Mouse (Mus musculus) heart, postnatal 0 days (tissue): Measurements from ENCODE around the gene Grb2. TPM values are rescaled to one million over a fixed set of nuclear protein-coding genes. Genes with fewer than 3 reads are reported as not detected.

ENCODE experiments used
- ATAC-seq: fragments of 200-750 bp; cut with Nextera tagmentation; 2 replicates; pipeline ENCODE4 v1.8.0; 2017; ENCODE audit warnings: low read depth, moderate number of reproducible peaks, moderate library complexity; ENCODE audit not compliant: insufficient read depth
- DNase-seq: peaks from one replicate; pipeline ENCODE4 v3.0.0-alpha.2; 2016; ENCODE audit warnings: low spot score
- H3K27ac ChIP-seq: fragments of 300-500 bp; sonication (generic); 2 replicates; pipeline ENCODE4 v1.5.1; 2014; ENCODE audit warnings: low read depth, mild to moderate bottlenecking
- H3K27me3 ChIP-seq: fragments of 300-500 bp; sonication (generic); 2 replicates; pipeline ENCODE4 v1.6.1; 2014; ENCODE audit warnings: low read length, mixed read lengths; ENCODE audit not compliant: control insufficient read depth, insufficient read depth
- H3K36me3 ChIP-seq: fragments of 300-500 bp; sonication (generic); replicated peaks from 2 replicates; pipeline ENCODE4 v1.6.1; 2014; ENCODE audit warnings: low read length, mixed read lengths; ENCODE audit not compliant: control insufficient read depth, insufficient read depth
- H3K4me1 ChIP-seq: fragments of 300-500 bp; sonication (generic); 2 replicates; pipeline ENCODE4 v1.6.1; 2014; ENCODE audit warnings: antibody characterized with exemption; ENCODE audit not compliant: control insufficient read depth, insufficient read depth
- H3K4me2 ChIP-seq: fragments of 300-500 bp; sonication (generic); 2 replicates; pipeline ENCODE4 v1.6.1; 2014; ENCODE audit warnings: low read depth, mild to moderate bottlenecking, low read length, moderate library complexity
- H3K4me3 ChIP-seq: fragments of 300-500 bp; sonication (generic); 2 replicates; pipeline ENCODE4 v1.5.1; 2014; ENCODE audit warnings: low read depth, low read length
- H3K9ac ChIP-seq: fragments of 300-500 bp; sonication (generic); replicated peaks from 2 replicates; pipeline ENCODE4 v1.6.1; 2014; ENCODE audit warnings: low read depth, low read length, mixed read lengths
- H3K9me3 ChIP-seq: fragments of 300-500 bp; sonication (generic); replicated peaks from 2 replicates; pipeline ENCODE4 v1.6.1; 2016; ENCODE audit warnings: low read length; ENCODE audit not compliant: control insufficient read depth
- CTCF ChIP-seq: IDR thresholded peaks from 2 replicates; pipeline ENCODE4 v1.5.1; 2016; ENCODE audit warnings: antibody characterized with exemption, control low read depth, low read depth
- EP300 ChIP-seq: IDR thresholded peaks from 2 replicates; pipeline ENCODE4 v1.6.1; 2016; ENCODE audit warnings: antibody characterized with exemption, low read depth
- WGBS: fragments of 180-500 bp; shearing (Covaris S2); extraction: QIAGEN DNeasy Blood & Tissue Kit; methylation state at CpG from one replicate; pipeline ENCODE4 v1.1.7; 2014; 5-methylcytosine and 5-hydroxymethylcytosine counted together
- polyA plus RNA-seq: library from polyadenylated mRNA; unstranded; fragments of >200 nt; fragmentation: Nextera tagmentation; extraction: Ambion mirVana; gene quantifications from 2 replicates; pipeline ENCODE4 v1.2.1, GENCODE M21; 2015
- total RNA-seq: library from RNA; depleted of rRNA; stranded (reverse); fragments of >200 nt; gene quantifications from 2 replicates; pipeline ENCODE4 v1.2.3, GENCODE M21; 2014; ENCODE audit warnings: low replicate concordance

The Grb2 gene
- total and polyA plus RNA-seq, 2 experiments from 2014 or later: 96.9 to 126 TPM

- H3K27ac ChIP-seq: no peak overlapping the region
- no peak for TF ChIP-seq CTCF
- no peak for TF ChIP-seq EP300
- H3K27me3 ChIP-seq: no peaks in the 10 kb centered on the region
- no peak for DNase-seq
- H3K4me1 ChIP-seq: no peaks in the 10 kb centered on the region
- no peak overlapping the region for H3K9ac ChIP-seq
- H3K9me3 ChIP-seq: no peaks in the 10 kb centered on the region
- ATAC-seq: no peak
- H3K36me3 ChIP-seq: no peaks in the 10 kb centered on the region
- no peak overlapping the region for H3K4me3 ChIP-seq
- H3K4me2 ChIP-seq: 0 out of 2 replicates have a peak overlapping the region, but pooled peaks have one; percentile 35
- WGBS: 26% methylated on average over 8 of the region's 8 CpGs
These were observed 38.4 kb upstream of the Grb2 start for GRCm38 (mm10) chr11:115746762-115747161.

GRCm38 (mm10) chr11:115746109-115746508 is 37.7 kb upstream of the Grb2 start:
- no peaks in the 10 kb centered on the region for H3K4me1 ChIP-seq
- no peaks in the 10 kb centered on the region for H3K9me3 ChIP-seq
- H3K27ac ChIP-seq: no peak overlapping the region
- TF ChIP-seq CTCF (no peak), EP300 (no peak)
- no peaks in the 10 kb centered on the region for H3K36me3 ChIP-seq
- H3K4me3 ChIP-seq: no peak overlapping the region
- no peaks in the 10 kb centered on the region for H3K27me3 ChIP-seq
- DNase-seq (no peak), ATAC-seq (no peak)
- no peak overlapping the region for H3K4me2 ChIP-seq
- no peak overlapping the region for H3K9ac ChIP-seq
- 81% methylated on average over 1 of the region's 1 CpGs for WGBS

- no peak for DNase-seq
- WGBS: 89% methylated on average over 5 of the region's 5 CpGs
- no peaks in the 10 kb centered on the region for H3K4me1 ChIP-seq
- no peaks in the 10 kb centered on the region for H3K9me3 ChIP-seq
- ATAC-seq: no peak
- no peaks in the 10 kb centered on the region for H3K27me3 ChIP-seq
- no peak overlapping the region for H3K9ac ChIP-seq
- H3K36me3 ChIP-seq: no peaks in the 10 kb centered on the region
- H3K4me2 ChIP-seq: no peak overlapping the region
- no peak overlapping the region for H3K27ac ChIP-seq
- no peak overlapping the region for H3K4me3 ChIP-seq
- TF ChIP-seq CTCF (no peak), EP300 (no peak)
These were observed 36.0 kb upstream of the Grb2 start for GRCm38 (mm10) chr11:115744385-115744784.

GRCm38 (mm10) chr11:115742926-115743325 is 34.5 kb upstream of the Grb2 start:
- DNase-seq (no peak), ATAC-seq (no peak)
- no peak overlapping the region for H3K27ac ChIP-seq
- H3K4me3 ChIP-seq: no peak overlapping the region
- H3K9ac ChIP-seq: no peak overlapping the region
- H3K9me3 ChIP-seq: no peaks in the 10 kb centered on the region
- peaks cover 8% of the 10 kb centered on the region for H3K4me1 ChIP-seq
- H3K36me3 ChIP-seq: no peaks in the 10 kb centered on the region
- WGBS: 81% methylated on average over 9 of the region's 9 CpGs
- no peak overlapping the region for H3K4me2 ChIP-seq
- H3K27me3 ChIP-seq: no peaks in the 10 kb centered on the region
- TF ChIP-seq EP300: no peak
- TF ChIP-seq CTCF: no peak

GRCm38 (mm10) chr11:115741070-115741469 is 32.7 kb upstream of the Grb2 start:
- TF ChIP-seq CTCF (no peak), EP300 (no peak)
- Histone ChIP-seq H3K9ac (no peak overlapping the region), H3K4me2 (no peak overlapping the region), H3K9me3 (no peaks in the 10 kb centered on the region), H3K27ac (no peak overlapping the region), H3K4me3 (no peak overlapping the region), H3K4me1 (peaks cover 11% of the 10 kb centered on the region), H3K36me3 (no peaks in the 10 kb centered on the region), H3K27me3 (no peaks in the 10 kb centered on the region)
- ATAC-seq (no peak), DNase-seq (no peak)
- WGBS: 85% methylated on average over 11 of the region's 11 CpGs

GRCm38 (mm10) chr11:115738275-115738885 is 30.0 kb upstream of the Grb2 start:
- peak overlapping the region; percentile 78 for H3K27ac ChIP-seq
- TF ChIP-seq CTCF: no peak
- no peak for TF ChIP-seq EP300
- H3K4me3 ChIP-seq: no peak overlapping the region
- peaks cover 15% of the 10 kb centered on the region for H3K4me1 ChIP-seq
- no peak overlapping the region for H3K4me2 ChIP-seq
- no peaks in the 10 kb centered on the region for H3K36me3 ChIP-seq
- ATAC-seq (peak; percentile 31; the same call in 1 of the 2 replicates), DNase-seq (no peak)
- no peak overlapping the region for H3K9ac ChIP-seq
- 22% methylated on average over 13 of the region's 13 CpGs for WGBS
- no peaks in the 10 kb centered on the region for H3K9me3 ChIP-seq
- no peaks in the 10 kb centered on the region for H3K27me3 ChIP-seq
